Mouse (Mus musculus) c-Kit-positive CD71-positive TER-119-negative erythroid progenitor cells, embryonic 14.5 days (primary cell): ENCODE data around the gene Tmem11.

Experiments used
- DNase-seq: peaks from one replicate; pipeline ENCODE4 v3.0.0-alpha.2; 2013; ENCODE audit warnings: low read depth

The Tmem11 gene

DNA sequence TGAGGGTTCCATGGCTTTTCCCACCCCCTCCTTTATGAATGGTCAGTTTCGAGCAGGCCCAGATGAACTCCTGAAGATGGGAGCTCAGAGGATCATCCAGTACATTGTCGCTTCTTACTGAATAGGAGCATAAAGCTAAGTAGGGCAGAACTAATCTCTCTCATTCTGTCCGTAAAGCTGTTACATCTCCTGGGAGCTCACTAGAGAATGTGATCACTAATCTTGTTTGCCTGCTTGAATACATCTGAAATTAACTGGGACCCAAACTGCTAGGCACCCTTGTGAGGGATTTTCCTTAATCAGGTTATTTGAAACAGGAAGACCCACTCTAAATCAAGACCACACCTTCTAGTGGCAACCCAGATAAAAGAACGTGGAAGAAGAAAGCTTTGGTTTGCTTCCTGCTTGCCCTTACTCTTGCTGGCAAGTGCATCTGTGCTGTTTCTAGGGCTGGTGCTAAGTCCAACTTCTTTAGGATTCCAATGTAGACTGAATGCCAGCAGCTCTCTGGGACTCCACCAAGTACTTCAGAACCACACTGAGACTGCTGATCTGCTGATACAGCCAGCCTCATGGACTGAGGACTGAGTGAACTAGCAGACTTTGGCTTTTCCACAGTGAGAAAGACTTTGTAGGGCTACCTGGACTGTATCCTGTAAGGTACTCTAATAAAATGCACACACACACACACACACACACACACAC is 51.7 kb downstream of the Tmem11 start:
- no peak for DNase-seq

DNA sequence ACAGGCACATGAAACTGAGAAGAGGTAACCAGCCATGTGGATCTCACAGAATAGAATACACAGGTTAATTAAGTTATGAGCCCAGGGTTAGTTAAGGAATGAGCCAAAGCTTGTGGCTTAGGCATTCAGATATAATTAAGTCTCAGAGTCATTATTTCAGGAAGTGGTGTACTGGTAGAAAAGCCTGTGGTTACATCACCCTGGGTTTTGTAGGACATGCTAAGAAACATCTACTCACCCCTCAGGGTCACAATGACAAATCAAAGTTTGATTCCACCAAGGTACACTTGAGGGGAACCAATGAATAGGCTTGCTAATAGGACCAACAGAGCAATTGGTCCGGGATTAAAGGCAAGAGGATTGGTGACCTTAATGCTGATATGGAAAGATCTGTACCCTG is 52.4 kb downstream of the Tmem11 start:
- no peak for DNase-seq

DNA sequence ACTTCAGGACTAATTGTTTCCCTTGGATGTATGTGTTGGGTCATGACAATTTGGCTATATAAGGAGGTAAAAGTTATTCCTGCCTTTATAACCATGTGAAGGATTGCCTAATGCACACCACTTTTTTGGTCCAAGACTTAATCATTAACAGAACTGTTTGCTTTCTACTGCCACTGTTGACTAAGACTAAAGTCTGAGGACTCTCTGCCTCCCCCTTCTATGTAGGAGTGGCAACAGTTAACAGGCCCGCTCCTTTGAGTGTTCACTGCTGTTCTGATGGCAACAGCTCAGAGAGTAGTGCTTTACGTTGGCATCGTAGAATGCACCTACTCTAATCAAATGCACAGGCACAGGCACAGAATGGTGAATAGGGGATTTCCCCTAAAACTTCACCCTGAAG is 53.9 kb downstream of the Tmem11 start:
- no peak for DNase-seq

DNA sequence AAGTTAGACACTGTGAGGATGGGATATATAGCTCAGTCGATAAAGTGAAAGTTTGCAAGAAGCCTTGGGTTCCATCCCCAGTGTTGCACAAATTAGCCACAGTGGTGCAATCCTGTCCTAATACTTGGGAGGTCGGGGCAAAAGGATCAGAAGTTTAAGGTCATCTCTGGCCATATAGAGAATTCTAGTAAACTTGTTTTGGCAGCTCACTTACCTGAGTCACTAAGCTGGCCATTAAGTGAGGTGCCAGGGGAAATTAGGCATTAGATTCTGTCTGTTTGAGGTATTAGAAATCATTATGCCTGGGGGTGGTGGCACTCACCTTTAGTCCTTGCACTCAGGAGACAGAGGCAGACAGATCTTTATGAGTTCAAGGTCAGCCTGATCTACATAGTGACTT is 55.3 kb downstream of the Tmem11 start:
- DNase-seq, result no peak

DNA sequence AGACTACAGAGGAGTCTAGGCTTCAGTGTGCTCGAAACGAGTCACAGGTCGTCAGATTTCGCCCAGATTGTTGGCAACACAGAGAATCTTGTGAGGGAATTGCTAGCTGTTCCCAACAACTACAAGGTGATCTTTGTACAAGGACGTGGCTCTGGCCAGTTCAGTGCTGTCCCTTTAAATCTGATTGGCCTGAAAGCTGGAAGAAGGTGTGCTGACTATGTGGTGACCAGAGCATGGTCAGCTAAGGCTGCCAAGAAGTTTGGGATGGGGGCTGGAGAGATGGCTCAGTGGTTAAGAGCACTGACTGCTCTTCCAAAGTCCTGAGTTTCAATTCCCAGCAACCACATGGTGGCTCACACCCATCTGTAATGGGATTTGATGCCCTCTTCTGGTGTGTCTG is 62.7 kb downstream of the Tmem11 start:
- no peak for DNase-seq
